Mouse (Mus musculus) testis, adult 2 months (tissue): ENCODE data around the gene Me3.

ENCODE experiments used
- CTCF ChIP-seq: fragments of 200-500 bp; IDR thresholded peaks from 2 replicates; pipeline ENCODE4 v1.5.1; 2012; ENCODE audit warnings: low read depth, mild to moderate bottlenecking, inconsistent platforms, low read length, moderate library complexity; ENCODE audit not compliant: control insufficient read depth, insufficient read depth, insufficient replicate concordance
- POLR2A ChIP-seq: fragments of 200-500 bp; IDR thresholded peaks from 2 replicates; pipeline ENCODE4 v1.6.1; 2012; ENCODE audit warnings: low read depth, mild to moderate bottlenecking, inconsistent platforms, low read length, moderate library complexity; ENCODE audit not compliant: control insufficient read depth

GRCm38 (mm10) chr7:89809400-89809799 is 177.2 kb downstream of the Me3 start:
- no peak for TF ChIP-seq POLR2A
- TF ChIP-seq CTCF: no peak
